Mouse (Mus musculus): Measurements from ENCODE around the gene Spata32. TPM values are rescaled to one million over a fixed set of nuclear protein-coding genes. Genes with fewer than 3 reads are reported as not detected.

Spata32 gene
- total RNA-seq, 2 experiments from 2014 or later: 1.2 to 1.3 TPM

GRCm38 (mm10) chr11:103161449-103161848, 56.8 kb downstream of the Spata32 start:
- Histone ChIP-seq H3K27ac (no peak overlapping the region), H3K4me3 (no peak overlapping the region)
- TF ChIP-seq CTCF (conservative IDR thresholded peaks at IDR 0.05): peak; percentile 32; the same call in 1 of the 2 replicates
- DNase-seq (ENCODE audit: low spot score in 2 of 2): no peak

DNA sequence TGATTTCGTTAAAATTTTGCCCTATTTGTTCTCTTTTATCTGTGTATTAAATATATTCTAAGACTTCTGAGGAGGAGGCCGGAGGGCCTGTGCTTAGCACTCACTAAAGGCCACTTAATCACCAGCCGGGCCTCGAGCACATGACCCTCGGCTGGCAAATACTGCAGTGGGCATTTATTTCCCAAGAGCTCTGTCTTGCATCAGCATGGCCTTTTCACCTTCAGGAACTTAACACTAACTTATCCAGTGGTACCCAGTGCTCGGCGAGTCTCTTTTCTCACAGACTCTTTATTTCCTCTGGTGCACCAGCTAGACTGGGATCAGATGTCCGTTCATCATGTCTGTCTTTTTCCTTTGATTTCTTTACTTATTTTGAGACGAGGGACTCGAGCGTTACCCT, 57.5 kb downstream of the Spata32 start:
- no peak for TF ChIP-seq CTCF (conservative IDR thresholded peaks at IDR 0.05)
- no peak overlapping the region for H3K27ac ChIP-seq
- no peak for DNase-seq (ENCODE audit: low spot score in 2 of 2)
- H3K4me3 ChIP-seq: no peak overlapping the region

- Histone ChIP-seq H3K4me3 (peak overlapping the region; percentile 45), H3K27ac (peak overlapping the region; percentile 87)
- DNase-seq (ENCODE audit: low spot score in 2 of 2): peak; percentile 91 to 98
- TF ChIP-seq CTCF (conservative IDR thresholded peaks at IDR 0.05): peak; percentile 88
Measured at GRCm38 (mm10) chr11:103158621-103159478, 59.4 kb downstream of the Spata32 start.

Other genes with a start within 250 kb of the Spata32 start
- gene Nmt1, start 190.2 kb downstream of the Spata32 start, total RNA-seq (2021): 100 to 1,000 TPM; 169 to 173 TPM
- 10 to 100 TPM; 77.1 to 80.3 TPM for gene Dcakd, start 190.1 kb downstream of the Spata32 start, total RNA-seq (2021)
- 10 to 100 TPM in 1 of 2 experiments, 1 to 10 TPM in 1; 9.3 to 10.2 TPM for gene Plcd3, start 116.8 kb downstream of the Spata32 start, total RNA-seq (2021)
- gene Acbd4, start 116.8 kb downstream of the Spata32 start, total RNA-seq (2021): 10 to 100 TPM; 87.1 to 91.0 TPM
- 10 to 100 TPM; 48.5 to 50.8 TPM for gene Hexim1, start 102.2 kb downstream of the Spata32 start, total RNA-seq (2021)
- gene Hexim2, start 86.0 kb downstream of the Spata32 start, total RNA-seq (2021): 10 to 100 TPM in 1 of 2 experiments, 1 to 10 TPM in 1; 9.7 to 16.0 TPM
- gene Fmnl1, start 47.3 kb downstream of the Spata32 start, total RNA-seq (2021): 100 to 1,000 TPM; 142 to 156 TPM
- 1 to 10 TPM; 1.5 to 2.0 TPM for gene 1700023F06Rik, start 9.9 kb downstream of the Spata32 start, total RNA-seq (2021)
- 1 to 10 TPM; 3.3 TPM for gene Map3k14, start 49.0 kb upstream of the Spata32 start, total RNA-seq (2021)
- gene Arhgap27, start 145.3 kb upstream of the Spata32 start, total RNA-seq (2021): 10 to 100 TPM; 11.8 to 14.0 TPM
- 10 to 100 TPM; 18.3 to 20.3 TPM for gene Plekhm1, start 194.3 kb upstream of the Spata32 start, total RNA-seq (2021)

Measured in layer of hippocampus, adult 2 months (tissue).